Mouse (Mus musculus): ENCODE measurements around the gene Cnp.
A peak's percentile ranks its signal among the peaks of the same experiment; 100 is the strongest.

Gene Cnp

GRCm38 (mm10) chr11:100625754-100626700, 51.3 kb downstream of the Cnp start:
- DNase-seq, result no peak

DNA sequence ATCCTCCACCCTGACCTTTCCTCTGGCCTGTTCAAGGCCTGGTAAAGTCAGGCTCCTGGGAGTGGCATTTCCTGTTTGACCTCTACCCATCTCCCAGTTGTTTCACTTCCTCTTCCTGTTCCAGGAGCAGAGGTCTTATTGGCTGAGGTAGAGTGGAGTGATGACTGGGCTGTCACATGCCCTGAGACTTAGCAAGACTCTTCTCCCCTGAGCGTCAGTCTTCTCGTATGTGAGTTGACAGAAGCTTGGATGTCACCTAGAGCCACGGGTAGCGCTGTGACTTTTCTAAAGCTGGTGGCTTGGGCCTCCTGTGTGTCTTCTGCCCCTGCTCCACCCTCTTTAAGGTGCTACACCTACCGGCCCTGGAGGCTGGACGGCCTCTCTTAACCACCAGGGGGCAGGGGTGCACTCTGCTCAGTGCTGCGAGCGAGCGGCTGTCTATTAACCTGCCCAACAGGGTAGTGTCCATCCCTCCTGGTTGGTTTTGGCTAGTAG, 52.0 kb downstream of the Cnp start:
- DNase-seq, result peak; percentile 84

- no peak for DNase-seq
These were observed 53.4 kb downstream of the Cnp start for GRCm38 (mm10) chr11:100628056-100628455.

DNA sequence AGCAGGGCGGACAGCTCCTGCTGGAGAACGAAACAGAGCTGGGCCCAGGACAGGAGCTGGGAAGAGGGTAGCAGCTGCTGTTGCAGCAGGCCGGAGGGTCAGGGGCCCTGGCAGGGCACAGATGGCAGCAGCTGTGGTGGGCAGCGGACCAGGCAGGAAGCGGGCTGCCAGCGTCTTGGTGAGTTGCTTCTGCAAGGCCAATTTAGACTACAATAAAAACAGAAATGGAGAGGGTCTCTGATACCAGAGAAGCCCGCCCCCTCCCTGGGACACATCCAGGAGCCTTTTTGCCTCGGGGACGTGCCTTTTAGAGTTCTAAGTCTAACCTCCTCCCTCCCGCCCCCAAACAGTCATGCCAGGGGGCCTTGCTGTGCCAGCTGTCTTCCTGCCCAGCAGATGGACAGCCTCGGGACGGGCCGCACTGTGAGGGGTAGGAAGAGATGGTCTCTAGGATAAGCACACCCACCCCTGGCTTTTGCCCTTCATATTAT, 54.2 kb downstream of the Cnp start:
- DNase-seq, result no peak

DNA sequence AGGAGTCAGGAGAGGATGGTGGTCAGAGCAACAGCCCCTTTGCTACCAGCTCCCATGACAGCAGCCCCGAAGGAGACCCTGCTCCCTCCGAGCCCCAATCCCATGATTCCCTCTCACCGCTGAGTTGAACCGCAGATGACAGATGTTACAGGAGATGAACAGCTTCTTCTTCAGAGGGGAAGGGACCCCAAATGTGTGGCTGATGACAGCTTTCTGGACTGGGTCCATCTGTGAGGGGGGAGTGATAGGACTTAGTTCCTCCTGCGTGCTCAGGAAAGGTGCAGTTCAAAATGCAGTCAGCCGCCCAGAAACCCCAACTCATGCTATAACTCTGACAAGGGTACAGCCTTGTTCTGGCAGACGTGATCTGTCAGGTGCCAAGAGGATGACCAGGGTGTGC, 59.8 kb downstream of the Cnp start:
- DNase-seq, result no peak

DNA sequence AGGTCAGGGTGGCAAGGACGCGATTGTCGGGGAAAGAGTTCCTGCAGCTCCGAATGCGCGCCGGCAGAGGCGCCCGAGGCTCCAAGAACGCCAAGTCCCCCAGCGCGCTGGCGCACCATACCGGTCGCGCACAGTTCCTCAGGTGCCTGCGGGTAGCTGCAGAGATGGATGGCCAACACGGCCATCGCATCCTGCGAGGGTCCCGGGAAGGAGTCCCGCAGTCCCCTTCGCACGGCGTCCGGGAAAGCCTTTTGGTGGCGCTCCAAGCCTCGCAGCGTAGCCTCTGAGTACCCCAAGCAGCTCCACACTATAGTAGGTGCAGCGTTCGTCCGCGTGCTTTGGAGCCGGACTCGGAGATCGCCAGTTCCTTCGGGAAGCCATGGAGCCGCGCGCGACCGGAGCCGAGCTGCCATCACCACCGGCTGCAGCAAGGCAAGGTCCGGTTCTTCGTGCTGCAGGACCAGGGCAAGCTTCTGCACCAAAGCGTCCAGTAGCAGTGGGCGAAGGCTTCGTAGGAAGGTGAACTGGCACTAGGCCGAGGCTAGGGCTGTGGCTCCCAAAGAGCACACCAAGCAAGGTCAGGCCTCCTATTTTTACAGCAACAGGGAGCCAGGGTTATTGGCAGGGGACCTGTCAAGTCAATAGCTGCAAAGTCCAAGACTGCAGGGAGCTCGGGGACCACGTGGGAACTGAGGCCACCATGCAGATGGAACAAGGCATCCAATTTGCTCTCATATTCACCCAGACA, 65.6 kb downstream of the Cnp start:
- peak; percentile 33 for DNase-seq
